Mouse (Mus musculus) left cerebral cortex, postnatal 14 days (tissue): ENCODE data around the gene Exoc6b. TPM values are rescaled to one million over a fixed set of nuclear protein-coding genes. Genes with fewer than 3 reads are reported as not detected.
A peak's percentile ranks its signal among the peaks of the same experiment; 100 is the strongest.

ENCODE experiments used
- DNase-seq, 2 experiments: peaks; one replicate each; pipeline ENCODE4 v3.0.0; 2021 to 2022; ENCODE audit warnings: low spot score in 2 of 2, mixed read lengths in 1 of 2
- intact Hi-C: fragments of 180-260 bp; cut with DNase I; formaldehyde crosslinking; loops from one replicate; pipeline ENCODE4 v1.15.1; 2025
- total RNA-seq, 2 experiments: library from RNA; stranded (reverse); gene quantifications; 2 replicates each; pipeline ENCODE4 v1.2.3; 2021

The Exoc6b gene
- total RNA-seq, 2 experiments from 2014 or later: 66.5 to 67.3 TPM

DNA sequence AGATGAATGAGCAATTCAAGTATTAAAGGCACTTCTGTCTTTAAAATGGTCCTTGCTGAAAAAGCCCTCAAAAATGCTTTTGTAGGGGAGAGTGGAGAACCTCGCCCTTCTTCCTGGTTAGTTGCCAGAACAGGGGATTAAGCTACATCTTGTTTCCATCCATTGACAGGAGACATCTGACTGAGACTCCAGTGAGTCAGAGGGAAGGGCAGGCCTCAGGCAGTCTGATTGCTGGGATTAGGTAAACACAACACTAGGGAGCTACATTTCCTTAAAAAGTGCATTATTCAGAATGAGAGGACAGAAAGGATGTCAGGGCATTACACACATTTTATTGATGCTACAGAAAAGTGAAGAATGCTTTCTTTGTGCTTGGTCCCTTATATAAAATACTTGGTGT, 293.4 kb downstream of the Exoc6b start:
- DNase-seq: no peak
- intact Hi-C loops: no loop called here

DNA sequence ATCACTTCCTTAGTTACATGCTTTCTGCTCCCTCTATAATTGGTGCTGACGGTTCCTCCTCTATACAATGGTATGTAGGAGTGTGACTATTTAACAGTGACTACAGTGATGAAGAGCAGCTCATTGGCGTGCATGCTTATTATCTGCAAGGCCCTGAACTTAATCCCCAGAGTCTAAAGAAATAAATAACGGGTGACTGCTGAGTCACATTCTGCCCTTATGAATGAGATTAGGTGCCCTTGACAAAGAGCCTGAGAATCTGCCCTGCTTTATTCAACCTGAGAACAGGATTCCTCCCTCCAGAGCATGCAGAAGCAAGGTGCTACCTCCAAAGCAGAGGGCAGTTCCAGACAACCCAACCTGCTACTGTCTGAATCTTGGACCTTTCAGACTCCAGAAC, 314.0 kb downstream of the Exoc6b start:
- intact Hi-C loops: no loop called here
- no peak for DNase-seq

DNA sequence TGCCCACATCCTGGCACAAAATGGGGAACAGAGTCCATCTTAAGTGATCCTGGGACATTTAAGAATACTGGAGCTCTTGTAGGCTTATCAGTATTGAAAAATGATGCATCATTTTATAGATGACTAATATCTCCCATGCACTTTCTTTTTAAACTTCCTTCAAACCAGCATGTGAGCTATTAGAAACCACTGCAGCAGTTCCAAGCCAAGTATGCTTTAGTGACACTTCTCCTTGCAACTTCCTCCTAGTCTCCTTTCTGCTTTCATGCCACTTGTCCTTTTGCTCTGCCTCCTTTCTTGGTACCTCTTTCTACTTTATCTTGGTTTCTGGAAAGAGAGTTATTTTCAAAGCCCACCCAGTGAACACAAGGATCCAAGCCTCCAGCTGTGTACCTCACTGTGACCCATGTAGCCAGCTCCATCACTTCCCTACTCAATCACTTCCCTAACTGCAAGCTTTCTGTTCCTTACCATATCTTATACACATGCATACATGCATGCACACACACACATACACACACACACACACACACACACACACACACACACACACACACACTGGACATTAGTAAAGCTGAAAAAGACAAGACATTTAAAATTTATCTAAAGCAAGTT, 316.4 kb downstream of the Exoc6b start:
- DNase-seq: no peak
- intact Hi-C loops: no loop called here

DNA sequence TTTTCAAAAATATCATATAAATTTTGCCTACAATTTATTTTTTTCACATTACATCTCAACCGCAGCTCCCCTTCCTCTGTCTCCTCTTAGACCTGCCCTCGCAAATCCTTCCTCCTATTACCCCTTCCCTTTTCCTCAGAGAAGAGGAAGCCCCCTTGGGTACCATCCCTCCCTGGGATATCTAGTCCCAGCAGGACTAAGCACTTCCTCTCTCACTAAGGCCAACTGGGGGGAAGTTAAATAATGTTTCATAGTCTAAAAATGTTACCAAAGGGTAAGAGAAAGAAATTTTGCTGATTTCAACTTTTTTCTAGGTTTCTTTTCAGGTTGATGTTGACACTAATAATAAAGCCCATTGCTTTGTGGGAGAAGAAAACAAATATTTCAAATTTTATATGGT, 317.9 kb downstream of the Exoc6b start:
- no peak for DNase-seq
- intact Hi-C loops: no loop called here

DNA sequence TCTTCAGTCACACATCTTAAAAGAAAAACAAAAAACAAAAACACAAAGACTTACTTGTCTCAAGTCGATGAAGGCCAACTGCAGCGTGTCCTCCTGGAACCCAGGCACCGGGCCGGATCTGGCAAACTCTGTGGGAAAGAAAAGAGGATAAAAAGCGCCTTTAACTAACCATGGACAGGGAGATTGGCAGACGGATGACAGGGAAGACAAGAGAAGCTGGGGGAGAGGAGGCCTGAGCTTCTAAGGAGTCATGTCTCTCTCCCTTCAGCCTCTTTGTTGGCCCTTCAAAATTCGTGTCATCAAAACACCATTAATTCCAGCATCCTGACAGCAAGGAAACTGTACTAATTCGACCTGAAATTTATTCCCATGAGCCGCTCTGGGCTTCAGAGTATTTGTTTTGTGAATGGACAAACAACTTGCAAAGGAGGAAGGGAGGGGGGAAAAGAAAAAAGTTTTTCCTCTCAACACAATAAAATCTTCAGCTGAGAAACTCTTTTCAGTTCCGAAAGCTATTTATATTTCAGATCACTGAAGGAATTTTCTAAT, 322.4 kb downstream of the Exoc6b start:
- intact Hi-C loops: no loop called here

DNA sequence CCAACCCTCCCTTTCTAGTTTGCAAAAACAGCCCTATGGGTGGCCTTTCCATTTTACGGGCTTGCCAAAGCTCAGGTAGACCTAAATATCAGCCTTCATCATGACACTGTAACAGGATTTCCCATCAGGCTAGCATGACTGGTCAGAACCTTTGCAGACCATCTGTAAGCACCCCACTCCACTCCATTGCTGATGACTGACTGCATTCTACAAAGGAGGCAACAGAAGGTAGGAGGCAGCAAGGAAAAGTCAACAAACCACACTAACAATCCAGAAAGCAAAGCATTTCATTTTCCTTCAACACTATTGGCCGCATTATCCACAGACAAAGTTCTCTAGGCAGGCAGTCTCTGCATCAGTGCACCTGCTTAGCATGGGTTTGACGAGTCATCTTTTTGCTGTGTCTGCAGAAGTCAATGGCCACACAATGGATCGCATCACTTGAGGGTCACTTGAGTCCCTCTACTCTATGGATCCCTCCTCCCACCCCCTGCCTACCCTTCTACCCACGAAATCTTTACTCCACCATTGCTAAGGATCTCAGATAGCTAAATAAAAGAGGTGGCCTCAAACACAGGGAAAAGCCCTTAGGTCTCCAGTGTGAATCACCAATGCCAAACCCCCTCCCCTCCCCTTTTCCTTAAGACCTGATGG, 323.0 kb downstream of the Exoc6b start:
- no peak for DNase-seq
- intact Hi-C loops: no loop called here

More for the DNA sequence above, 322.4 kb downstream of the Exoc6b start:
- DNase-seq: peak in 1 of 2 experiments; percentile 12

DNA sequence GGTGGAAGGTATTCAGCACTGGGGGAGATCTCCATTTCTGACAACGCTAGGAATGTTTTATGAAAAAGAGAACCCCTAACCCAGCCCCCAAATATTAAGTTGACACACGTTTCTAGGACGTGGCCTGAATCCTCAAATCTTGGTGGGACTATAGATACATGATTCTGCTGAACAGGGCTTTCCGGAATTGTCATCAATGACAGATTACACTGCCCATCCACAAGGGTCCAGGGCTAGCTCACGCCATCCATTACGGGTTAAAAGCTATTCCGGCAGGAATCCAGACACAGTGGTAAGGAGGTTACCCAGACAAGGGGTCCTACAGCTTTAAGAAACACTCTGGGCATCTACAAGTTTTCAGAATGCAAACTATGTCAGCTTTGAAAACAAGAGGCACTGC, 323.7 kb downstream of the Exoc6b start:
- DNase-seq: no peak
- intact Hi-C loops: no loop called here

DNA sequence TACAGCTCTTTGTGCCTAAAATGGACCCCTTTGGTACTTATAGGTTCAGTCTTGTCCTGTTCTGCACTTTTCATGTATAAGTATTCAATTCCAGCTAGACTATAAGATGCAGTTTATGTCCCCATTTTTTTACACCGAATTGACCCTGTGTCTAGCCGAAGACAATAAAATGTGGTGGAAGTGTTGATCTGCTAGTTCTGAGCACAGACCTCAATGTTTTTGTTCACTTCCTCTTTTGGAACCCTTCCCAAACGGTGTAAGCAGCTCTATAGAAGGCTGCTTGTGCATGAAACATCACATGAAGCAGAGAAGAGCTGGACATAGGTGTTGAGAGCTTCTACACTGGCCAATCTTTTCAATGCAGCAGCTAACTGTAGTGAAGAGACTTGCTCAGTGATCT, 327.1 kb downstream of the Exoc6b start:
- intact Hi-C loops: no loop called here
- DNase-seq: no peak

DNA sequence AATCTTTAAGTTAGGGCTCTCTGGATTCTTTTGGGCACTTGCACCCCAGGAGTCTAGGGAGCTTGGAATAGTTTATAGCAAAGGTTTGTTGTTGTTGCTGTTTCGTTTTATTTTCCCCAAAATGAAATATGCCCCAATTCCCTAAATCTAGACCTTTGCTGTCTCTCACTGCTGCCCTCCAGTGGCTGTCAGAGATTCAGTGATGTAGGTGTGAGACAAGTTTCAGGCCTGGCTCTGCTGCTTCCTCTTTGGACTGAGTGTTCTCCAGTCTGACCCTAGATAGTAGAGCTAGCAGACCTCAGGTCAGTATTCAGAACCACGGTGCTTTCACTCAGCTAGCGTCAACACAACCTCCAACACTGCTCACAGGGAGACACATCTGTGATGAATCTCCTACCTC, 332.4 kb downstream of the Exoc6b start:
- intact Hi-C loops: no loop called here
- peak; percentile 16 to 46 for DNase-seq

DNA sequence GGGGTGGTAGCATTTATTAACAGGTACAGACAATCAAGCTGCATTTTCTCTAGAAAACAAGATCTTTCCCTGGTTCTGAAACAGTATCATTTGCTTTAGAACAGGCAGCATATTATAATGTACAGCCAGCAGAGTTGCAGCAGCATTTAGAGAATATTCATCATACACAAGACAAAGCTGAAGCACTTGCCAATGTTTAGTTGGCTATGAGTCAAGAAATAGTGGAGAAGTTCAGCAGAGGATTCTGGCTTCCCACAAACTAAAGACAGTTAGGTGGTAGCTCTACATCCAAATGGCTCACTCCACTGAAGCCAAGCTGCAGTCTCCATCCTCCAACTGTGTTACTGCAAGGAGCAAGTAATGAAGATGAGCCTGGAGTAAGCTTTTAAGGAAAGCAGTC, 342.4 kb downstream of the Exoc6b start:
- intact Hi-C loops: no loop called here
- no peak for DNase-seq

DNA sequence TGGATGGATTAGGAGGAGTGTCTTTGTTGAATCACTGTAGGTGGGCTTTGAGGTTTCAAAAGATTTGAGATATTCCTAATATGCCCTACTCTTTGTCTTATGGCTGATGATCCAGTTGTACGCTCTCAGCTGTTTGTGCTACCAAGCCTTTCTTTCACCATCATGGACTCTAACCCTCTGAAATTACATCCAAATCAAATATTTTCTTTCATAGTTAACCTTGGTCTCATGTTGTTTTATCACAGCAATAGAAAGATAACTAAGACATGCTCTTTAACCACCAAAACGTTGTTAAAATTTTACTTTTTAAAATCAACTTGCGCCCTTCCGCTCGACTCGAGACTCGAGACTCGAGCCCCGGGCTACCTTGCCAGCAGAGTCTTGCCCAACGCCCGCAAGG, 356.1 kb downstream of the Exoc6b start:
- DNase-seq: no peak
- intact Hi-C loops: no loop called here

DNA sequence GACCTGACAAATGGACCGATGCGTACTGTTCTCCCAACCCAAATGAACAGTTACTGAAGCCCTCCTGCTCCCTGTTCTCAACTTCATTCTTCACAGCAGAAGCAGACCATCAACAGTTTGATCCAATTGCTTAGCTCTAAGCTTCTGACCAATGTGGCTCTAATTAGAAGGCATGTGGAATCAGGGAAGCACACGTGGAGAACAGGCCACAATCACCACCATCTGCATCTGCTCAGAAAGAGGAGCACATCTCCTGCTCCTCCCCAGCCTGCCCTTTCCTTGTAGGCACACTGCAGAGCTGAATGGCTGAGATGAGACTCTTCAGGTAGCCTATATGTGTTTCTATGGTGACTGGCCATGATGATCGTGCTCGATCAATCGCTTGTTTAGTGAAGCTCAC, 358.5 kb downstream of the Exoc6b start:
- DNase-seq: no peak
- intact Hi-C loops: no loop called here

DNA sequence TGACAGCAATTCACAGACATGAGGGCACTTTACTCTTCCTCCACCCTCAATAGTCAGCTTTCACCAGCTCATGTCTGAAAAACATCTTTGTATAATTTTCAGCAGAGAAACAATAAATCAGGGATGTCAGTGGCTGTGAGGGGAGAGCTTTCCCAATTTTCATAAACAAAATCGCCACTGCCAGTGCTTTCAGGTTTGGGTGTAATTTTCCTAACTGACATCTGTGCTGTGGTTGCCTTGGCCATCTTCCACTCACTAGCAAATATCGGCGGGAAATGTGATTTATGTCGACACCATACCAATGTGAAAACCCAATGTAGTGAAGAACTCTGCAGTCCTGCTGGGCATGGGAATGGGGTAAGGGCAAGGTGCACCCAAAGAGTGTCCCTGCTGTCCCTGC, 360.7 kb downstream of the Exoc6b start:
- DNase-seq: no peak
- intact Hi-C loops: no loop called here

DNA sequence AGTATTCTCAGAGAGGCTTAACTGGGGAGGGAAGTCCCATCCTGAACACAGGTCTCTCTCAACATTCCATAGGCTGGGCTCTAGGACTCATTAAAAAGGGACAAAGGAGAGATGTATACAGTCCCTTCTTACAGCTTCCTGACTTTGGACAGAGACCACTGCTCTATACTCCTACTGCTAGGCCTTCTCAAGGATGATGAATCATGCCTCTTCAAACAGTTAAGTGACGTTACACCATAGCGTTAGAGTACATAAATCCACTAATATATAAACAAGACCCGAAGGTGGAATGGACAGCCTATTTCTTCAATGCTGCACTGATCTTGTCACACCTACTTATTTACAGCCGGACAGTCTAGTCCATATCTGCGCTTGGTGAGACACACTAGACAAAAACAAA, 369.7 kb downstream of the Exoc6b start:
- DNase-seq: no peak
- intact Hi-C loops: no loop called here

DNA sequence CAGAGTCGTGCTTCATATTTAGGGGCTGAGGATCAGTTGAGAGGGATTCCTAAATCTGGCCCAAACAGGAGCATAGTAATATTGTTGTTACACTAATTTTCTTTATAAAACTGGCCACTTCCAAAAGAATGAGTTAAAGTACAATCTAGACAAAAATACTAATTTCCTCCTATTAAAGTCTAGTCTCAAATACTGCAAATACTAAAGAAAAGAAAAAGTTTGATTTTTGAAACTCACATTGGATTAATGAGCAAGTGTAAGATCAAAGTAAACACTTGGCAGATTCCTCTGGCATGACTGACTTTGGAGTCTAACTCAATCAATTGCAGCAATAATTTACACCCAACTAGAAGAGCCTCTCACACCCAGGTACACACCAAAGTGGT, 371.0 kb downstream of the Exoc6b start:
- no peak for DNase-seq

DNA sequence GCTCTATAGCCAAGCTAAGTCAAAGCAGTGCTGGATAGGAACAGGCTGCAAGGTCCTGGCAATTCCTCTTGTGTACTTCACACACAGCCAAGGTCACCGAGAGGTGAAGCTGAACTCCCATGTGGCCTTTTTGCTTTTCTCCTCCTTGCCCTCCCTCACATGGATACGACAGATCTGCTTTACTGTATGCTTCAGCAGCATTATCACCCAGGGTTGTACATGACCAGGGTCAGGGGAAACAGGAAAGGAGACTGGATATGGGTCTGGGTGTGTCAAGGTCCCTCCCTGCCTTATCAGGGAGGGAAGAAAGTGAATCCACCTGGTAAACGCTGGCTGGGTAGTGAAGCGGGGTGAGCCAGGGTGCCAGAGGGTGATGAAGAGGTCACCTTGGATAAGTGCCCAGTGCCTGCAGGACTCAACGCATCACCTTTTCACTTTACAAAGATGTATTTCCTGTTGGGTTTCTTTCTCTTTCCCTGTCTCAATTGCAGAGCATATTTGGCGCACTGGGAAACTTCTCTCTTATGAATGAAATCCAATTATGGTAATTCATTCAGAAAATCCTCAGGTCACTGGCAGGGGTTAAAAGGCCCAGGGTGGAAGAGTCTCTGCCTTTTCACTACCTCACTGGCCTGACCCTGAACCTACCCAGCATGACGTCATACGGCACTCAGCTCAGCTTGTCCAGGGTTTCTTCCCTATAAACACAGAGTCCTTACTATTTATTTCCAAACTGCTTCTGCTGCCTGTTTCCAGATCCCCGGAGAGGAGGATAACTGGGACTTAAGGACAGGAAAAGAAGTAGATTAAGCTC, 371.6 kb downstream of the Exoc6b start:
- DNase-seq: no peak
- intact Hi-C loops: no loop called here

More for the DNA sequence above, 371.0 kb downstream of the Exoc6b start:
- intact Hi-C loops: no loop called here

DNA sequence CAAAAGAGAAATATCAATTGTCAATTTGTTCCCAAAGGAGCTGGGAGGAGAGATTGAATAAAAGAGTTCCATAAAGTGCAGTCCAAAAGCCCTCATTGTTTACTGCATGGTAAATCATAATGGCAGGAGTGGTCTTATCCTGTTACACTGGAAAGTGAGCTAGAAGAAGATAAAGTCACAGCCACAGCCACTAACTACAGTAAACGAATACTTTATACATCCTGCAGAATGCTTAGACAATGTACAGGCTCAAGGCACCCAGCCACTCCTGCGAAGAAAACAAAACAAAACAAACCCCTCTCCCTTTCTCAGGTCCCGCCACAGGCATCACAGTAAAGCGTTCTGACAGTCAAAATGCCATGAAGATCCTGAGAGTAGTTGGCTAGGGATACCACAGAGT, 375.5 kb downstream of the Exoc6b start:
- intact Hi-C loops: no loop called here
- no peak for DNase-seq

DNA sequence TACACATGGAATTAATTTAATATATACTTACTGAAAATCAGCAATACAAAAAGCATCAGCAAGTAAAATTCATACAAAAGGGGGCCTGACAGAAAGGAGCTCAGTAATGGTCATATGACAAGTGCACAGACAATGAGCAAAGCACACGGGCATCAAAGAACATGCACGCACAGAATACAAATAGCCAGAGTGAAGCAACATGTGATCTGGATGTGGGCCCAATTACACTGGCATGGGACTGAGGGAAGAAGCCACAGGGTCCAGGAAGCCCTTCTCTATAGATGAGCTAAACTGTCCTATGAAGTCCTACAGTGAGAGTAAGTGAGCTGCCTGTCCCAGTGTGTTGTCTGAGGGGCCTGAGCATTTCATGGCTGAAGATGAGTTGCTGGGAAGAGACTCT, 376.1 kb downstream of the Exoc6b start:
- DNase-seq: no peak
- intact Hi-C loops: no loop called here

DNA sequence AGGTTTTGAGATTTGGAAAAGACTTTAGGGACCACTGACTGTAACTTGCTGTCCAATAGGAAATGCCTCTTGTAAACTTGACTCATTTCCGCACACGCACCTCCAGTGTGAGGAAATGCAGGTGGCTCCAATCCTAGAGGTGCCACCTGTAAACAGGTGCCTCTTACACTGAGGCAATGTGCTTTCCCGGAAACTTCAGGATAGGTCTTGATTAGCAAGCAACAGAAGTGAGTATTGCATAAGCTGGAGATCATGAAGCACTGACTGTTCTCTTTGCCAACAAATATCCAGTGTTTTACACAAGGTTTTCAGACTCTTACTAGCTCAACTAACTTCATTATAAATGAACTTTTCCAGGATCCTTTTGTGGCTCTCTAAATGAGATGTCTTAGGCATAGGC, 377.4 kb downstream of the Exoc6b start:
- intact Hi-C loops: no loop called here
- no peak for DNase-seq

DNA sequence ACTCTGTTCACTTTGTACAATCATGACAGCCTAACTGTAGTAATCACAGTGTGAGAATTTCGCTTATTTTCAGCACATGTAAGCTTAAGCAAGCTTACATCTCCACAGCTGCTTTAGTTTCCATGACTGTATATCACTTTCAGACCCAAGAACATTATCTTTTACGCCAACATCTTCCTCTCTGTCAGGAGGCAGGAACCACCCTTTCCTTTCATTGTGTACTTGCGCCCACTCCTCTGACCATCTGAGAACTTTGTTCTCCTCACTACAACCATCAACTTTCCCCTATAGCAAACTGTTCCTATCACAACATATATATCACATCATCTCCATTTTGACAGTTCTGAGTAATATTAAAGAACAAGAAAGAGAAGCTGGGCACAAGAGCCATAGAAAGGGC, 391.5 kb downstream of the Exoc6b start:
- intact Hi-C loops: no loop called here

DNA sequence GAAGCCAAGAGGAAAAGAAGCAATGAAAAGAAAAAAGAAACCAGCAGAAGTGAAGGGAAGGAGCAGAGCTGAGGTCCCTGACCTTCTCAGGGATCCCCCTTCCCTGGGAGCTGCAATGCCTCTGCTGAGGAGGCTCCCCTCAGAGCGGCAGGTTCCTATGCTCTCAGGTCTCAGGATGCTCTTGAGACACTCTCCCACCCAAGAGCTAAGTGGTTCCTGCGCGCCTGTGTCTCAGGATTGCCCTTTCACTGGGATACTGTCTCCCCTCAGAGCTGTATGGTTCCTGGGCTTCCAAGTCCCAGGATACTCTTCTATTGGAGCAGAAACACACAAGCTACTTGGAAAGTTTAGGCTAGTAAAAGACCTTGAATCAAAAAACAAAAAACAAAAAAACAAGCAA, 394.4 kb downstream of the Exoc6b start:
- no peak for DNase-seq
- intact Hi-C loops: no loop called here

More for the DNA sequence above, 391.5 kb downstream of the Exoc6b start:
- no peak for DNase-seq
